Mouse (Mus musculus) liver, embryonic 14.5 days (tissue): ENCODE measurements around the gene Slc22a14.
"Not testable (repeated sequence)": the region's sequence is repeated elsewhere in the genome, so short reads cannot be mapped to it uniquely, and the experiment has no call there.

Source experiments
- CTCF ChIP-seq: IDR thresholded peaks from 2 replicates; pipeline ENCODE4 v1.5.1; 2016; ENCODE audit warnings: antibody characterized with exemption, low read depth, control low read depth
- EP300 ChIP-seq: IDR thresholded peaks from 2 replicates; pipeline ENCODE4 v1.6.1; 2016; ENCODE audit warnings: antibody characterized with exemption, low read depth

DNA sequence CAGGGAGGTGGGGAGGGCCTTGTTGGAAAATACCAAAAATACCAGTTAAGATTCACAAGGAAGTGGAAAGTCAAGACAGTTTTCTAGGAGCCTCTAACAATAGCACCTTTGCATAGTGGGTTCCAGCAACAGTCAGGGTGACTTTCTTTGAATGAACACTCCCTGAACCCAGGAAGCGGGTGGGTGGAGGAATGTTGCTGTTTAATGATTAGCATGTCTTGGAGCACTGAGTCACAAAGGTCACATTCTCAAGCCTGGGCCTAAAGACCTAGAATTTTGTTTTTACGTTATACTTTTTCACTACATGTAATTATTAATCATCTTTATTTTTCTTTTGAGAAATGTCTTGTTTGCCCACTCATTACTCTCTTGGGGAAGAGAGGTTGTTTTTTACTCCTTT, 150.0 kb downstream of the Slc22a14 start:
- not testable (repeated sequence) for TF ChIP-seq CTCF, EP300
